Mouse (Mus musculus): ENCODE results near the gene Trpt1. TPM values are rescaled to one million over a fixed set of nuclear protein-coding genes. Genes with fewer than 3 reads are reported as not detected.

Gene Trpt1
- polyA plus RNA-seq, 1 experiment from 2014 or later: 9.0 TPM

- TF ChIP-seq CTCF (IDR thresholded peaks at IDR 0.05; ENCODE audit: low read depth): no peak
- Histone ChIP-seq H3K9ac (no peak overlapping the region), H3K36me3 (ENCODE audit: insufficient read depth) (no peaks in the 10 kb centered on the region), H3K9me3 (ENCODE audit: low read depth, low read length) (no peaks in the 10 kb centered on the region), H3K4me1 (ENCODE audit: insufficient read depth) (peaks cover 3% of the 10 kb centered on the region; the same call in 1 of the 2 replicates), H3K4me2 (no peak overlapping the region), H3K27me3 (ENCODE audit: insufficient read depth, low read length) (no peaks in the 10 kb centered on the region), H3K4me3 (ENCODE audit: low read depth, low read length) (no peak overlapping the region), H3K27ac (ENCODE audit: low read depth) (no peak overlapping the region)
- DNase-seq (no peak), ATAC-seq (ENCODE audit: insufficient read depth) (no peak)
- 57% methylated on average over 4 of the region's 4 CpGs for WGBS
Observed at GRCm38 (mm10) chr19:7044706-7045105, 48.8 kb downstream of the Trpt1 start.

Other genes with a start within 250 kb of the Trpt1 start
- gene Rps6ka4, start 155.5 kb upstream of the Trpt1 start, polyA plus RNA-seq (2014; fragmentation: Nextera tagmentation; extraction: Ambion mirVana): 28.6 and 29.8 TPM in 2 replicates
- gene Ccdc88b, start 137.9 kb upstream of the Trpt1 start, polyA plus RNA-seq (2014; fragmentation: Nextera tagmentation; extraction: Ambion mirVana): 1.0 and 1.5 TPM in 2 replicates
- gene Trmt112, start 86.4 kb upstream of the Trpt1 start, polyA plus RNA-seq (2014; fragmentation: Nextera tagmentation; extraction: Ambion mirVana): 151 and 155 TPM in 2 replicates
- 151 and 153 TPM in 2 replicates for gene Prdx5, start 86.0 kb upstream of the Trpt1 start, polyA plus RNA-seq (2014; fragmentation: Nextera tagmentation; extraction: Ambion mirVana)
- 3.1 and 4.2 TPM in 2 replicates for gene Esrra, start 74.3 kb upstream of the Trpt1 start, polyA plus RNA-seq (2014; fragmentation: Nextera tagmentation; extraction: Ambion mirVana)
- 2.2 and 2.3 TPM in 2 replicates for gene Catsperz, start 70.8 kb upstream of the Trpt1 start, polyA plus RNA-seq (2014; fragmentation: Nextera tagmentation; extraction: Ambion mirVana)
- 0.17 and 0.38 TPM in 2 replicates for gene Kcnk4, start 61.6 kb upstream of the Trpt1 start, polyA plus RNA-seq (2014; fragmentation: Nextera tagmentation; extraction: Ambion mirVana)
- 61.0 and 65.0 TPM in 2 replicates for gene Bad, start 54.3 kb upstream of the Trpt1 start, polyA plus RNA-seq (2014; fragmentation: Nextera tagmentation; extraction: Ambion mirVana)
- 21.8 and 23.5 TPM in 2 replicates for gene Gpr137, start 53.7 kb upstream of the Trpt1 start, polyA plus RNA-seq (2014; fragmentation: Nextera tagmentation; extraction: Ambion mirVana)
- gene Ppp1r14b, start 21.2 kb upstream of the Trpt1 start, polyA plus RNA-seq (2014; fragmentation: Nextera tagmentation; extraction: Ambion mirVana): 218 and 224 TPM in 2 replicates
- 53.3 and 55.9 TPM in 2 replicates for gene Plcb3, start 19.7 kb upstream of the Trpt1 start, polyA plus RNA-seq (2014; fragmentation: Nextera tagmentation; extraction: Ambion mirVana)
- gene Fkbp2, start 15.6 kb upstream of the Trpt1 start, polyA plus RNA-seq (2014; fragmentation: Nextera tagmentation; extraction: Ambion mirVana): 84.4 and 84.8 TPM in 2 replicates
- gene Vegfb, start 8.5 kb upstream of the Trpt1 start, polyA plus RNA-seq (2014; fragmentation: Nextera tagmentation; extraction: Ambion mirVana): 42.5 and 44.6 TPM in 2 replicates
- gene Dnajc4, start 3.6 kb upstream of the Trpt1 start, polyA plus RNA-seq (2014; fragmentation: Nextera tagmentation; extraction: Ambion mirVana): 18.6 and 22.8 TPM in 2 replicates
- gene Nudt22, start within 50 bp of the Trpt1 start, polyA plus RNA-seq (2014; fragmentation: Nextera tagmentation; extraction: Ambion mirVana): 20.4 and 20.7 TPM in 2 replicates
- 8.6 and 9.1 TPM in 2 replicates for gene Fermt3, start 23.3 kb downstream of the Trpt1 start, polyA plus RNA-seq (2014; fragmentation: Nextera tagmentation; extraction: Ambion mirVana)
- gene Stip1, start 43.8 kb downstream of the Trpt1 start, polyA plus RNA-seq (2014; fragmentation: Nextera tagmentation; extraction: Ambion mirVana): 250 and 255 TPM in 2 replicates
- gene Macrod1, start 60.7 kb downstream of the Trpt1 start, polyA plus RNA-seq (2014; fragmentation: Nextera tagmentation; extraction: Ambion mirVana): 11.0 and 11.4 TPM in 2 replicates
- gene Flrt1, start 109.6 kb downstream of the Trpt1 start, polyA plus RNA-seq (2014; fragmentation: Nextera tagmentation; extraction: Ambion mirVana): 1.4 and 2.0 TPM in 2 replicates
- 206 and 221 TPM in 2 replicates for gene Otub1, start 210.2 kb downstream of the Trpt1 start, polyA plus RNA-seq (2014; fragmentation: Nextera tagmentation; extraction: Ambion mirVana)
- gene Cox8a, start 221.5 kb downstream of the Trpt1 start, polyA plus RNA-seq (2014; fragmentation: Nextera tagmentation; extraction: Ambion mirVana): 917 and 922 TPM in 2 replicates
- 64.9 and 65.8 TPM in 2 replicates for gene Naa40, start 245.1 kb downstream of the Trpt1 start, polyA plus RNA-seq (2014; fragmentation: Nextera tagmentation; extraction: Ambion mirVana)